Mouse (Mus musculus) heart, postnatal 10 days (tissue): ENCODE data around the gene Serpina11. TPM values are rescaled to one million over a fixed set of nuclear protein-coding genes. Genes with fewer than 3 reads are reported as not detected.

Experiments
- DNase-seq, 2 experiments: peaks; one replicate each; pipeline ENCODE4 v3.0.0; 2021
- intact Hi-C: fragments of 180-260 bp; cut with DNase I; formaldehyde crosslinking; loops from one replicate; pipeline ENCODE4 v1.15.1; 2025
- total RNA-seq, 2 experiments: library from RNA; stranded (reverse); gene quantifications; 2 replicates each; pipeline ENCODE4 v1.2.3; 2021

The Serpina11 gene
- not detected for total RNA-seq

- intact Hi-C loops = no loop called here
- no peak for DNase-seq
Measured at GRCm38 (mm10) chr12:103989857-103990256, at the start of gene Serpina11. TSS of gene Serpina11 (minus strand) at chr12:103989957.

- intact Hi-C loops = no loop called here
- no peak for DNase-seq
Measured at GRCm38 (mm10) chr12:104038181-104038580, 48.4 kb upstream of the Serpina11 start.

GRCm38 (mm10) chr12:104033752-104034151 lies 44.0 kb upstream of the Serpina11 start:
- no peak for DNase-seq
- intact Hi-C loops = no loop called here

GRCm38 (mm10) chr12:104029986-104030385 lies 40.2 kb upstream of the Serpina11 start:
- peak; percentile 48 to 63 for DNase-seq
- intact Hi-C loops = loop anchor here (1.0 kb wide), 1 partner anchor 35 kb away; no protein-coding TSS in a partner anchor

- no peak for DNase-seq
- intact Hi-C loops = no loop called here
Measured at GRCm38 (mm10) chr12:104015280-104015679, 25.5 kb upstream of the Serpina11 start.

- DNase-seq = no peak
- intact Hi-C loops = no loop called here
Measured at GRCm38 (mm10) chr12:104013620-104014019, 23.9 kb upstream of the Serpina11 start, which contains the start of gene Serpina9. TSS of gene Serpina9 (minus strand) at chr12:104013755.

- intact Hi-C loops = no loop called here
Measured at GRCm38 (mm10) chr12:104004689-104005088, 14.9 kb upstream of the Serpina11 start.

GRCm38 (mm10) chr12:104003238-104003612 lies 13.5 kb upstream of the Serpina11 start:
- peak; percentile 17 to 30 for DNase-seq
- intact Hi-C loops = no loop called here

More at GRCm38 (mm10) chr12:104004689-104005088, 14.9 kb upstream of the Serpina11 start:
- no peak for DNase-seq

GRCm38 (mm10) chr12:104002569-104003237 lies 12.9 kb upstream of the Serpina11 start:
- intact Hi-C loops = no loop called here
- peak; percentile 70 to 76 for DNase-seq

- no peak for DNase-seq
- intact Hi-C loops = no loop called here
Measured at GRCm38 (mm10) chr12:104000594-104000993, 10.8 kb upstream of the Serpina11 start.

- intact Hi-C loops = no loop called here
- no peak for DNase-seq
Measured at GRCm38 (mm10) chr12:103999611-104000010, 9.9 kb upstream of the Serpina11 start.

- DNase-seq = no peak
- intact Hi-C loops = no loop called here
Measured at GRCm38 (mm10) chr12:103996513-103996912, 6.8 kb upstream of the Serpina11 start.

- peak; percentile 74 to 82 for DNase-seq
- intact Hi-C loops = loop anchor here (1.0 kb wide), 3 partner anchors 35 to 423 kb away; no protein-coding TSS in a partner anchor
Measured at GRCm38 (mm10) chr12:103995292-103996072, 5.7 kb upstream of the Serpina11 start.

GRCm38 (mm10) chr12:103992945-103993344 lies 3.2 kb upstream of the Serpina11 start:
- DNase-seq = no peak
- intact Hi-C loops = no loop called here

- no peak for DNase-seq
- intact Hi-C loops = no loop called here
Measured at GRCm38 (mm10) chr12:103989514-103989767, 316 bp downstream of the Serpina11 start.

- DNase-seq = no peak
- intact Hi-C loops = no loop called here
Measured at GRCm38 (mm10) chr12:103988754-103989513, 823 bp downstream of the Serpina11 start.

- intact Hi-C loops = no loop called here
- DNase-seq = no peak
Measured at GRCm38 (mm10) chr12:103985868-103986267, 3.9 kb downstream of the Serpina11 start.

GRCm38 (mm10) chr12:103984935-103985334 lies 4.8 kb downstream of the Serpina11 start:
- DNase-seq = peak; percentile 37 to 58
- intact Hi-C loops = no loop called here

- no peak for DNase-seq
- intact Hi-C loops = no loop called here
Measured at GRCm38 (mm10) chr12:103981646-103982360, 8.0 kb downstream of the Serpina11 start.

- intact Hi-C loops = no loop called here
- no peak for DNase-seq
Measured at GRCm38 (mm10) chr12:103978294-103978693, 11.5 kb downstream of the Serpina11 start.

- DNase-seq = peak in 1 of 2 experiments; percentile 31
- intact Hi-C loops = no loop called here
Measured at GRCm38 (mm10) chr12:103977846-103978245, 11.9 kb downstream of the Serpina11 start.
